Mouse (Mus musculus): ENCODE data around the gene Cphx3. TPM values are rescaled to one million over a fixed set of nuclear protein-coding genes. Genes with fewer than 3 reads are reported as not detected.

The Cphx3 gene
- polyA plus RNA-seq, 1 experiment from 2014 or later: not detected

Other genes starting within 250 kb of the Cphx3 start
- 1.8 and 2.4 TPM in 2 replicates for gene Anxa11, start 240.1 kb upstream of the Cphx3 start, polyA plus RNA-seq (2015; fragmentation: Nextera tagmentation; extraction: Ambion mirVana)
- not detected in 2 replicates for gene Plac9a, start 179.2 kb upstream of the Cphx3 start, polyA plus RNA-seq (2015; fragmentation: Nextera tagmentation; extraction: Ambion mirVana)
- gene Tmem254a, start 154.6 kb upstream of the Cphx3 start, polyA plus RNA-seq (2015; fragmentation: Nextera tagmentation; extraction: Ambion mirVana): 6.5 and 8.1 TPM in 2 replicates
- not detected in 2 replicates for gene Cphx1, start 144.0 kb upstream of the Cphx3 start, polyA plus RNA-seq (2015; fragmentation: Nextera tagmentation; extraction: Ambion mirVana)
- 1.9 and 2.4 TPM in 2 replicates for gene Duxbl1, start 103.7 kb upstream of the Cphx3 start, polyA plus RNA-seq (2015; fragmentation: Nextera tagmentation; extraction: Ambion mirVana)
- gene Gm9780, start 39.6 kb upstream of the Cphx3 start, polyA plus RNA-seq (2015; fragmentation: Nextera tagmentation; extraction: Ambion mirVana): 6.8 and 9.3 TPM in 2 replicates
- 18.6 and 24.9 TPM in 2 replicates for gene Tmem254c, start 14.9 kb upstream of the Cphx3 start, polyA plus RNA-seq (2015; fragmentation: Nextera tagmentation; extraction: Ambion mirVana)
- not detected in 2 replicates for gene Cphx2, start 781 bp upstream of the Cphx3 start, polyA plus RNA-seq (2015; fragmentation: Nextera tagmentation; extraction: Ambion mirVana)
- gene Duxbl2, start 36.1 kb downstream of the Cphx3 start, polyA plus RNA-seq (2015; fragmentation: Nextera tagmentation; extraction: Ambion mirVana): 1.9 TPM in 1 of 2 replicates, not detected in the other
- 5.9 and 6.9 TPM in 2 replicates for gene Plac9b, start 100.2 kb downstream of the Cphx3 start, polyA plus RNA-seq (2015; fragmentation: Nextera tagmentation; extraction: Ambion mirVana)
- 31.1 and 31.9 TPM in 2 replicates for gene Tmem254b, start 124.7 kb downstream of the Cphx3 start, polyA plus RNA-seq (2015; fragmentation: Nextera tagmentation; extraction: Ambion mirVana)
- 2.8 and 3.5 TPM in 2 replicates for gene Duxbl3, start 175.7 kb downstream of the Cphx3 start, polyA plus RNA-seq (2015; fragmentation: Nextera tagmentation; extraction: Ambion mirVana)